Mouse (Mus musculus) A20 (cell line): ENCODE results near the gene Cmtr1.

Source experiments
- DNase-seq: peaks from one replicate; pipeline ENCODE4 v3.0.0-alpha.2; 2011; ENCODE audit warnings: low read depth, low spot score

The Cmtr1 gene

DNA sequence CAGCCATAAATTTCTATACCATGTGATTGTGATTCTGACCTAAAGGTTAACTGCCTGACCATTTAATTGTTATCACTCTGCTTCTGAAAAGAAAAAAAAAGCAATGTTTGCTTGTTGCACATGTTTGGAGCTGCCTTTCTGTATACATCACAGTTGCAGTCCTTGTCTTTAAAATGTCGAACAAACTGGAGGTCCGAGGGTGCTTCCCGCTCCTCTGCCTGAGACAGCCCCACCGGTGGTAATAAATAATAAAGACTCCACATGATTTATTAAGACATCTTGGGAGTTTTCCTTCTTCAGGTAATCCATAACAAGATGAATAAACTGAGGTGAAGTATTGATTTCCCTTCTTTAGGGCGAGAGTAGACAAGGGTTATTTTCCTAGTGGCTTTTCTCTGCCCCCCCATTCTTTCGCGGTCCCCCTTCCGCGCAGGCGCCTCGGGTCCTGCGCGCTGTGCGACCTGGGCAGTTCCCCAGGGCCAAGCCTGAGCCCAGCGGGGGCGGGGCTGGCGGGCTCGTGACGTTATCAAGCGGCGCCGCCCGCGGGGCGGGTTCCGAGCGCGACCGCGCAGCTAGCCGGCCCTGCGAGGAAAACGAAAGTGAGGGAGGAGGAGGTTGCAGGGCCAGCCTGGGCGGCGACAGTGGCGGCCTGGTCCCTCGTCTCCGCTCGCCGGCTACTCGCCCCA is at the start of gene Cmtr1:
Gene Cmtr1 (plus strand): TSS at position 520 of the 686 bp plus-strand sequence.
- peak; percentile 97 for DNase-seq

DNA sequence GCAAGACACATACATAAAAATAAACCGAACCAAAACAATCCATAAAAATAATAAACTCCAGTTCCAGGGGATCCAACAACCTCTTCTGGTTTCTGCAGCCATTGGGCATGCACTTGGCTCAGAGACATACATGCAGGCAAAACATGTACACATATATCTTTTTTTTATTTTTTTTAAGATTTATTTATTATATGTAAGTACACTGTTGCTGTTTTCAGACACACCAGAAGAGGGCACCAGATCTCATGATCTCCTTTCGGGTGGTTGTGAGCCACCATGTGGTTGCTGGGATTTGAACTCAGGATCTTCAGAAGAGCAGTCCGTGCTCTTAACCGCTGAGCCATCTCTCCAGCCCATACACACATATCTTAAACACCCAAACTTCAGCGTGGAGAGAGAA is 46.9 kb upstream of the Cmtr1 start:
- DNase-seq: peak; percentile 44

DNA sequence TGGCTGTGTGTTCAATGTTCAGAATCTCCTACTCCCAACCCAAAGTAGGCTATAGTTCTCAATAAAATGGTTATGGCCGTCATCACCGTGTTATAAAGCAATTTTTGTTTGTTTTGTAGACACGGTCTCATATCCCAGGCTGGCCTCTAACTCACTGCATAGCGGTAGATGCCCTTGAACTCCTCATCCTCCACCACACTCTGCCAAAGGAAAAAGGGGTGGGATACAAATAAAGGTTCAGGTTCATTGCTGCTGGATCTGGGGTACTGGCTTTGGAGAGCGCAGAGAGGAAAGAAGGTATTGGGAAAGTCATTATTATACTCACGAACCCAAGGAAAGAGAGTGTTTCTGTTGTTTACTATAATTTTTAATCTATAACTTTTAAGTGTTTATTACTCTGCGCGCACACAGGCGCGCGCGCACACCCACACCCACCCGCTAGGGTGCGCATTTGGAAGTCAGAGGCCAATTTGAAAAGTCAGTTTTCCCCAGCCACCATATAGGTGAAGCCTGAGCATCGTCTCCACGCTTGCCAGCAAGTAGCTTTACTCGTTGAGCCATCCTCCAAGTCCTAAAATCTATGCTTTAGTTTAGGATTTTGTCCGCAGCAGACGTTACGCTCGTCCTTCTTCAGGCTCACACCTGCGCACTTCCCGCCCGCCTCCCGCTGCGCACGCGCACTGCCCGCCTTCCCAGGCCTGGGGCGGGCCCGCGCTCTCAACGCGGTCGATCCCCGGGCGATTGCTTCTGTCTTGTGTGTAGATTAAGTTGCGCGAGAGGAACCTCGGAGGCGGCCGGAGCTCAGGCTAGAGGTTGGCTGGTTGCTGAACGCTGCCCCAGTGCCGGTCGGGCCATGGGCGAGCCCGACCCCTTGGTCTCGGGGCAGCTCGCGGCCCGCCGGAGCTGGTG is 46.0 kb upstream of the Cmtr1 start, which contains the start of the genes Rnf8 and Gm28043:
Gene Rnf8 (plus strand): TSS at position 676 of the 909 bp plus-strand sequence.
Gene Gm28043 (plus strand): TSS at position 762 of the 909 bp plus-strand sequence.
- peak; percentile 96 for DNase-seq

DNA sequence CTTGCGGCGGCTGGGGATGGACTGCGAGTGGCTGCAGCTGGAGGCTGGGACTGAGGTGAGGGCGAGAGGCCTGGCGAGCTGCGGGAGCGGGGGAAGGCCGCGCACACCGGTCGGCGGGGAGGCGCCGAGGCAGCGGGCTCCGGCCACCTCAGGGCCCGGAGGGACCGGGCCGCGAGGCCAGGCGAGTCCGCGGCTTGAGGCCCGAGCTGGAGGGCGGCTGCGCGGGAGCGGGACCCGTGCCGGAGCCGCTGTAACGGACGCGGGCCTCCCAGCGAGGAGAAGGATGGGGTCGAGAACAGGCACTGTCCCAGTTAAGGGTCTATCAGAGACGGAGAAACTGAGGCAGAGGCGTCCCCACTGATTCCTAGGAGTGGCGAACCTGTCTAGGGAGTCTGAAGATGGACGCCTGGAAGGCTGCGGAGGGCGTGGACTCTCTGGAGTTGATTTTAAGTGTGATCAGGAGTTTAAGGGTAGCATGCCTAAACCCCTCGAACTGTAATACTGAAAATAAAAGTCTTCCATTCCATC is 45.3 kb upstream of the Cmtr1 start:
- no peak for DNase-seq

DNA sequence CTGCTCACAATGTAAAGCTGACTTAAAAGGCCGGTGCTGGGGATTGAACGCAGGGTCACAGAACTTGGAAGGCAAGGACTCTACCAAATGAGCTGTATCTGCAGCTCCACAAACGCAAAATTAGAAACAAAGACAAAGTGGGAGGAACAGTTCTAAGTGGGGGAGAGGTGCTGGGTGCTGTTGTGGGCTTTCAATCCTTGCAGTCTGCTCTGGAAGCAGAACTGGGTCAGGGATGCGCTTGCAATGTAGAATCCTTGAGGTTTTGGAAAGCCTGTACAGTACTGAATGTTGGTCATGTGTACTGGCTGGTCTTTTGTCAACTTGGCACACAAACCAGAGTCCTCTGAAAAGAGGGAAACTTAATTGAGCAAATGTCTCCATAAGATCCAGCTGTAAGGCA is 44.8 kb upstream of the Cmtr1 start:
- DNase-seq: peak; percentile 59

DNA sequence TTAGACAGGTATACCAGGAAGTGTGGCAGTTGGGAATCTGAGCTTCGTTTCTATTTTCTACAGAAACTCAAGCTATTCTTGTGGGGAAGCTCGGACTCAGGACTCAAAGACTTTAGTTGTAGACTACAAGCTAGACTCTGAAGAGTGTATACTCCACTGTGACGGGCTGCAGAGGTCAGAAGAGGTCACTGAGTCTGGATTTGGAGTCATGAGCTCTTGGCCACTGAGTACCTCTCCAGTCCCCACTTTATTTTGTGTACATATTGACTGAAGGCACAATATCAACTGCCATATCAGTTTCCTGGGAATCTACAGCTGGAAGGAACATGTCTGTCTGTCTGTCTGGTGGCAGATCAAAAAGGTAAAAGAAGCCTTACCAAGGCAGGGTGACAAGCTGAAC is 41.2 kb upstream of the Cmtr1 start:
- DNase-seq: no peak

DNA sequence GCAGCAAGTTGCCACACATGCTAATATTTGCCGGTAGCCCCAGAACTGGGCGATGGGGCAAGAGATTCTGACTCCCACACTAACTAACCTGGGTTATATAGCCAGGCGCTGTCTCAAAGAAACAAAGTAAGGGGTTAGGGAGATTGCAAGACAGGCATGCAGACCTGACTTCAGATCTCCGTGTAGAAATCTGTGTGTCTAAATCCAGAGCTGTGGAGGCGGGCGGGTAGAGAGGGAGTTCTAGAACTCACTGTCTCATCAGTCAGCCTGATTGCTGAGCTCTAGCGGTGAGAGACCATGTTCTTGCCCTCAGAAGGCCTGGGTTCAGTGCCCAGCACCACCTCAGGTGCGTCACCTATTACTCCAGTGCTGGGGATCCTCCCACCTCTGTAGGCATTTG is 36.9 kb upstream of the Cmtr1 start:
- no peak for DNase-seq

DNA sequence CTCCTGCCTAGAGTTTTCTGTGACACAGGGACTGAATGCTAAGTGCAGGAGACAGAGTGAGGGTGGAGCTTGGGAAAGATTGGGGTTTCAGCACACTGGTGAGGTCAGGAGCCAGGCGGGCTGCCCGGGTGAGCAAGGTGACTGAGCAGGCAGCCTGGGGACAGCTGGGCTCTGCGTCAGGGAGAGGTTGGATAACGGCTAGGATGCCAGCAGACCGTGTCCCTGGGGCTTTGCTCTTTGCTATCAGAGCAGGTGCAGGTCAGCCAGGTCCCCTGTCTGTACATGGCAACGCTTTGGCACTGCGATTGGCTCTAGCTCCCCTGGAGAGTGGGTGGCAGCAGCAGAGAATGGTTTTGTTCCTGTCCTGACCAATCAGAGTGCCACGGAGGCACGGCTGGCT is 33.1 kb upstream of the Cmtr1 start:
- no peak for DNase-seq

DNA sequence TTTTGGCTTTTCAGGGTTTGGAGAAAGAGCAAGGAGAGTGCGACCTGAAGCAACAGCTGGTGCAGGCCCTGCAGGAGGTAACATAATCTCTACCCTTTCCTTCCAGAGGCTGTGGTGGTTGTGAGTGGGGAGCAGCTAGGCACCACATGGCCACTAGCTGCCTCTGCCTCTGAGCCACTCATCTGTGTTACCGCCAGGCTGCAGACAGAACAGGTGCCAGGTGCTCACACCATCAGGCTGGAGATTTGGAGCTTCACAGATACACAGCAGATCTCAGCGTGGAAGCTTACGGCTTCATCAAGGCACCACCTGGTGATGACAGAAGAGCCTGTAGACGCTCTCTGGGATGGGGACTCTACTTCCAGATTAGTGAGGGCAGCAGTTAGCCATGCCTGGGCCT is 31.4 kb upstream of the Cmtr1 start:
- DNase-seq: no peak

DNA sequence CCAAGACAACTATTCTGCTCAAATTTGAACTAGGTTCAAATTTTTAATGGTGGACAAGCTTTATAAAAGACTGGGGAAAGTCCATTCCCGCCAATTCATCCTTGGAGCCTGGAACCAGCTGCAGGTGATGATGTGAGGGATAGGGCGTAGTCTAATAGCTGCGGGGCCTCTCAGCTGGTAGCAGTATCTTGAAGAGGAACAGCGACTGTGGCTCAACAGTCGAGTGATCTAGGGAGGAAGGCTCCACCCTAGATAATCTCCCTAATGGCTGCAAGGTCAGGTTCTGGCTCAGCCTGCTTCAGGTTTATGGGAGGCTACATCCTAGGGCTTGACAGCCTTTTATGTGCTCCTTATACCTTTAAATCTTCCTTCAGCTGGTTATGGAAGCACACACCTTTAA is 30.8 kb upstream of the Cmtr1 start:
- no peak for DNase-seq

DNA sequence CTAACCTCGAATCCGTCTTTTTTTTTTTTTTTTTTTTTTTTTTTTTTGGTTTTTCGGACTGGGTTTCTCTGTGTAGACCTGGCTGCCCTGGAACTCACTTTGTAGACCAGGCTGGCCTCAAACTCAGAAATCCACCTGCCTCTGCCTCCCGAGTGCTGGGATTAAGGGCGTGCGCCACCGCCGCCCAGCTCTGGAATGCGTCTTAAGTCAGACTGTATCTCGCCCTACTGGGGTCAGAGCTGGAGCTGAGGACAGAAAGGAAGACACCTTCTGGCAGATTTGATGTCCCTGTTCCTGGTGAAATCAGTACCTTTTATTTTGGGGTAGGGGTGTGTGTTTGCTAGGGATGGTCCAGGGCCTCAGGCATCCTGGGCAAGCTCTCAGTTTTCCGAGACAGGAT is 28.1 kb upstream of the Cmtr1 start:
- no peak for DNase-seq

DNA sequence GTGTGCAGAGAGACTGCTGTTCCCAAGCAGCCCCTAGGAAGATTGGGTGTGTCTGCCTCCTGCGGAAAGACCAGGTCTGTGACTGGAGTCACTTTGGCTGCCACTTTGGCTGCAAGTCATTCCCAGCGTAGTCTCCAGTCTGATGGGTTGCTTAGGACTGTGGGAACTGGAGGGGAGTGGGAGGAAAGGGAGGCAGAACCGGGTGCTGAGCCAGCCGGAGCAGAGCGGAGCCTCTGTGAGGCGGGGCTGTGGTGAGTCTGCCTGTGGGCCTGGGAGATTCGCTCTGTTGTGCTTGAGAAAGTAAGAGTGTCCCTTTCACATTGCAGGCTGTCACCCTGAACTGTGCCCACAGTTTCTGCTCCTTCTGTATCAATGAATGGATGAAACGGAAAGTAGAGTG is 24.9 kb upstream of the Cmtr1 start:
- DNase-seq: no peak

DNA sequence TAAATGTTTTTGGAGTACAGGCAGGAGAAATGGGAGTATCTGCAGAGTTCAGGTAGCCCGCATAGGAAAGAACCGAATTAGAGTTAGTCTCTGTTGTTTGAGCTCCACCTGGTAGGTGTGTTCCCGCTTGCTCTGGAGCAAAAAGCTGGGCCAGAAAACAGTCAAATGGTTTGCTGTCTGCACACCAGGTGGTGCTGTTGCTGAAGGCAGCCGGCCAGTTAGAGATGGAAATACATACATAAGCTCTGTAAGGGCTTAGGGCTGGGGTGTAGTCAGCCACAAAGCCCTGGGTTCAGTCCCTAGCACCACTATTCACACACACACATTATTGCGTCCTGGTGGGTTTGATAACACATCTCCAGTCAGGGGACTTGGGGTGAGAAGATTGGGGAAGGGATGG is 24.3 kb upstream of the Cmtr1 start:
- peak; percentile 35 for DNase-seq

DNA sequence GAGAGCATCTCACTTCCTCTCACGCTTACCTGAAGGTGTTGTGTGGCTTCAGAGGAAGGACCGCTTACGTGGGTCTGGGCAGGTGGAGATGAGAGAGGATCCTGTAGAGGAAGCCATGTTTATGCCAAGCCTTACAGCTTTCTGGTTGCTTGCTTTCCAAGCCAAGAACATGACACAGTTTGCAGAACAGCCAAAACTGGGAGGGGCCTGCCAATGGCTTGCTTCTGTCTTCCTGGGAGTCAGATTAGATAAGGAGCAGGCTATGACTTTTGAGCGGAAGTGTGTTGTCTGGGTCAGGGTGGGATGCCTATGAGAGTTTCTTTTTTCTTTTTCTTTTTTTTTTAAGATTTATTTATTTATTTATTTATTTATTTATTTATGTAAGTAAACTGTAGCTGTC is 23.0 kb upstream of the Cmtr1 start:
- DNase-seq: no peak

DNA sequence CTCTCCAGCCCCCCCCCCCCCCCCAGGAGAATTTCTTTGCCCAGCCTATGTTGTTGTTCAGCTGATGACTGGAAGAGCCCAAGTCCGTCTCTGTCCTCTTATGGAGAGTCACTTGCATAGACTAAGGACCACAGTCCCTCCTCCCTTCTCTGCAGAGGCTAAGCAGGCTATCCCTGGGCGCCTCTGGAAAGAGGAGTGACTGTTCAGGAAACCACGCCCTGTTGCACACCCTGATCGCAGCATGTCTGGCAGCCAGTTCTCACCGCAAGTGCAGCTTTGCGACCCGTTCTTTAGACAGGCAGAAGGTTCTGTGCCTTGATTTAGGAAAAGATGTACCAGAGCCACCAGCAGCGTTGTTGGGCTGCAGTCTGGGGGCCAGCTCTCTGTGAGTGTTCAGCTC is 22.5 kb upstream of the Cmtr1 start:
- no peak for DNase-seq

DNA sequence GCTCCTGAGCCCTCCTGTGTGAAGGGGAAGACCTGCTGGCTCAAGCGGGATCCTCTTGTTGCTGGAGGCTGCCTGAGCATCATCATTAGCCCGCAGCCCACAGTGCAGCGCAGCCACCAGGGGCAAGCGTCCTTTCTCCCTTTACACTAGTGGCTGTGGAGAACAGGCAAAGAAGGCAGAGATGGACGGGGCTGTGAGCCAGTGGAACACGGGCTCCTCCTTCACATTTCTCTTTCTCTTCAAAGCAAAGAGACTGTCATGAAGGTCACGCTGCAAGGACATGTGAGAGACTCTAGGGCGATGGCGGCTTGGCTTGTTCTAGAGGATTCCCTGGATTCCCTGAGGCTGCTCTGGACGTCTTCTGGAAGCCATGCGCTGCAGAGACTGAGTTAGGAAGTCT is 19.4 kb upstream of the Cmtr1 start:
- DNase-seq: no peak

DNA sequence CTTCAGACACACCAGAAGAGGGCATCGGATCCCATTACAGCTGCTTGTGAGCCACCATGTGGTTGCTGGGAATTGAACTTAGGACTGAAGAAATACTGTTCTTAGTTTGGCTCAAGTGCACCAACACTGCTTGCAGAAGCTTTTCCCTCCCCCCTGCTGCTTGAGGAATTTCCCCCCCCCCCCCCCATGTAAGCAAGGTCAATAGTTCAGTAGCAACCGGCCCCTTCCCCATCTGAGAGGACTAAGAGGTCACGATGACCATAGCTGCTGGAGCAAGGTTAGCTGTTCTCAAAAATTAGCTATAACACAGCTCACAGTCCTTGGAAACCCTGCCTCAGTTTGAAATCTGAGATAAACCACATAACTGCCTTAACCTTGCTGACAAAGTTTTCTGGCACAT is 18.2 kb upstream of the Cmtr1 start:
- DNase-seq: no peak

DNA sequence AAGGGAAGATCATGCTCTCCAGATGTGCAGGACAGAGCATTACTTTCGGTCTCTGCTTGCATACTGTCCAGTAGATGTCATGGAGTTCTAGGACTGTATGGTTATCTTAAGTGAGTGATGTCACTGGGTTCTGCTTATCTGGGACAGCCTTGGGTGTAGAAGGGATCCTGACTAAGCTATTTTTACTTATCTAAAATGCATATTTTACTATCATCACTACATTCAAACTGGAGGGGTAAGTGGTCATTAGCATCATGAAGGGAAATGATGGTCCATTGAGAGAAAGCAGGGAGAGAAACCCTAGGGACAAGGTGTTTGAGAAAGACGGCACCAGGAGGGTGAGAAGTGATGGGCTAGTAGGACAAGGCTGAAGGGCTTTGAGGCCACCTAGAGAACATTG is 2.1 kb upstream of the Cmtr1 start:
- no peak for DNase-seq

DNA sequence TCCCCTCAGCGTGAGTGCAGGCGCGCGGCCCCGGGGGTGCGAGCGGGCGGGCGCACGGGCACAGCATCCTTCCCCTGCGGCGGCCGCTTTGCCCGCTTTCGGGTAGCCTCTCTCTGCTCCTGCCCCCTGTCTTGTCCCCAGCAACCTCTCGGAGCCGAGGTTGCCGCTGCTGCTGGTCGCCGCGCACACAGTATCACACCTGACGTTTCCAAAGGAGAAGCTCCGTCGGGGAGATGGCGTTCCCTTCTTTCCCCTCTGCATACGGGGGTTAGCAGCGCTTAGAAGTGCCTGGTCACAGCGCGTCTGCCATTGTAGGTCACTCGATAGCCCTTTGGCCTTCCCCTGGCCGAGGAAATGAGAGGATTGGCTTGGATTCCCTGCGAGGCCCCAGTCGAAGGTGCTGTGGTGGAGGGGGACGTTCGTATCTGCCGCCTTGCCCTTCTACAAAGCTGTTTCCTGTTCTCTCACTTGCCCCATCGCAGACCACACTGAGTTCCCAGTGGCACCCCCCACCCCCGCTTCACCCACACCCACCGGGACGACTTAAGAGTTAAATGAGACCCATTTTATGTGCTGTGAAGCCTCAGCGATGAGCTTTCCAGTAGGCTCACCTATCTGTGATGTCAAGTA is 482 bp downstream of the Cmtr1 start:
- DNase-seq: no peak

DNA sequence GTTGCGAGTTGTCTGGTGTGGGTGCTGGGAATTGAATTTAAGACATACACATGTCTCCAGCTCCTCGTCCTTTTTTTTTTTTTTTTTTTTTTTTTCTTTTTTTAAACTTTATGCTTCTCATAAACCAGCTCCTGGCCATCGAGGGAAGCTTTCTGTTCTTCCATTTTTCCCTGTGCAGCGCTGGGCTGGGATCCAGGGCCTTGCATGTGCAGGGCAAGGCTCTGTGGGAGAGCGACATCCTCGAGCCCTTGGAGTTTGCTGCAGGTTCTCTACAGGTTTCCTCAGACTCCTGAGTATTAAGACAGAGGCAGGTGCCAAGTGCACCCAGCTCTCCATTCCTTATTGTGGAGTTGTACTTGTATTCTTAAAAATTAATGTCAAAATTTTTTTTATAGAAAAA is 1.8 kb downstream of the Cmtr1 start:
- DNase-seq: no peak

DNA sequence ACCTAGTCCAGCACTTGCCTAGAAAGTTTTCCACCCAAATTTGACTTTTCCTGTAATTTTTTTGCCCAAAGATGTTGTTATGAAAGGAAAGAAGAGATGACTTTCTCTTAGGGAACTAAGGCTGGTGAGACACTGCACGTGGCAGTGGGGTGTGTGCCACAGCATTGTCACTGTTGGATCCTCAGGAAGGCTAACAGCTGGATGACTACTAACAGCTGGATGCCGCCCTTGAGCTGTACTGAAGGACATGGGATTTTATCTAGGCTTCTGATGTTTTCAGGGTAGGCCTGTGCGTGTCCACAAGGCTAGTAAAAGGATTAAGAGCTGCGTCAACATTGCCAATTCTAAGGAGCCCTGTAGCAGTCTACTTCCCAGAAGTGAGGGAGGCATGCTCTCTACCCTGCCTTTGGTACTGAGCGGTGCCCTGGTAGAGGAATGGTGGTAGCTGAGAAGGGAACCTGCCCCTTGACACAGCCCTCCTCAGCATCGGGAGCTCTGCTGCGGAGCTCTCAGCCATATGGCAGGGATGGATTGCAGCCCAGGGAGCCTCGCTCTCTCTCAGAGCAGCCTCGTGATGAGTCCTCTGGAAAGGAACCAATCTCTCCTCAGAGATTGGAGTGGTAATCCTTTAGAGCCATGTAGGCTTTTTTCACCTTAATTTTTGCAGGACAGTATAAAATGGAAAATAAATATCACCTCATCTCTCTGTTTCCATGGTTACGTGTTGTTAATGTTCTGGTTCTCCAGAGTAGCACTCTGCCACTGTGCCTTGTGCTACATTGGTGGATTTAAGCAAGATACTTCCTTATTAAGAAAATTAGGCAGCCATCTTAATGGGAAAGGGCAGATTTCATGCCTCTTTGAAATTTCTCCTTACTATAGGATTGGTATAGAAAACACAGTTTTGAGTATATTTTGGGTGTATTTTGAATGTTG is 7.9 kb downstream of the Cmtr1 start:
- no peak for DNase-seq
